Mouse (Mus musculus) hematopoietic stem cell, adult 5-6 weeks (primary cell): ENCODE data around the gene Bcl2l1. TPM values are rescaled to one million over a fixed set of nuclear protein-coding genes. Genes with fewer than 3 reads are reported as not detected.

ENCODE experiments used
- ATAC-seq, 2 experiments: fragments of 125-278 bp in 1 of 2; replicated peaks in 1 of 2; 2 replicates each; pipeline ENCODE4 v1.8.0; 2016 to 2017; ENCODE audit warnings: inconsistent platforms in 2 of 2, mild to moderate bottlenecking in 2 of 2, moderate number of reproducible peaks in 2 of 2, low read depth in 1 of 2, moderate TSS enrichment in 1 of 2; ENCODE audit not compliant: low FRiP score in 2 of 2, poor library complexity in 2 of 2, severe bottlenecking in 2 of 2, insufficient read depth in 1 of 2, low TSS enrichment in 1 of 2
- total RNA-seq: library from RNA; stranded (forward); fragments of 172-1452, 232-1000 nt; gene quantifications from 2 replicates; pipeline ENCODE4 v1.2.3, GENCODE M21; 2017

Bcl2l1 gene
- total RNA-seq, 1 experiment from 2014 or later = 11.6 TPM

GRCm38 (mm10) chr2:152811336-152812165 lies 20.0 kb downstream of the Bcl2l1 start:
- no peak for ATAC-seq

GRCm38 (mm10) chr2:152810158-152810941 lies 21.2 kb downstream of the Bcl2l1 start:
- no peak for ATAC-seq

GRCm38 (mm10) chr2:152808178-152808577 lies 23.4 kb downstream of the Bcl2l1 start:
- no peak for ATAC-seq

- ATAC-seq = no peak
Observed at GRCm38 (mm10) chr2:152806037-152806436, 25.5 kb downstream of the Bcl2l1 start.

DNA sequence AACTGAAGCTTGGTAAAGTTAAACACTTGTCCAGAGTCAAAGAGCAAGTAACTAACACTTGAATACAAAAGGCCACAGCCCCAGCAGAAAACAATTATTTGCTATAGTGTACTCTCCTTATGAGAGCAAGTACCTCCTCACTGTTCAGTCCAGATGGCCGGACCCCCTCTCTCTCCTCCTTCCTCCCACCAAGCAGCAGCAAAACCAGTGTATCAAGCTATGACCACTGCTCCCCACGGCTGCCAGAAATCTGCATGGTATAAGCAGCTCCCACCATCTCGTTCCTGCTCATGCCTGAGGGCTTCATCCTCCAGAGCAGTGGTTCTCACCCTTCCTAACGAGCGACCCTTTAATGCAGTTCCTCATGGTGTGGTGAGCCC lies 26.4 kb downstream of the Bcl2l1 start:
- no peak for ATAC-seq

- ATAC-seq = no peak
Observed at GRCm38 (mm10) chr2:152804408-152805110, 27.0 kb downstream of the Bcl2l1 start.

DNA sequence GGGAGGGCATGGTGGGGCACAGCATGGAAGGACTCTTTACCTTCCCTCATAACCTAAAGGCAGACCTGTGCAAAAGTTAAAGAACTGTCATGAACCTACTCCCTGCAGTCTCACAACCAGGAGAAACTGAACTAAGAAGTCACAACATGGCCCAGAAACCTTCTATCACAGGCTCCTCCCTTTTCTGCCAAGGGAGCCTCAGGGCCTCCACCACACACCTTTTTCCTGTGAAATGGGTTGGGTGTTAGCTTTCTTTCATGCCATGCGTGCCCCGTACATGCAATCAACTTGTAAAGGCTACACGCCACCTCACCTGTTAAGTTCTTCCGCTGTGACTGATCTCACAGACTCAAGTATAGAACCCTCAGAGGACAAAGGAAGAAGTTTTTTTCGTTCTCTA lies 28.4 kb downstream of the Bcl2l1 start:
- ATAC-seq = no peak

DNA sequence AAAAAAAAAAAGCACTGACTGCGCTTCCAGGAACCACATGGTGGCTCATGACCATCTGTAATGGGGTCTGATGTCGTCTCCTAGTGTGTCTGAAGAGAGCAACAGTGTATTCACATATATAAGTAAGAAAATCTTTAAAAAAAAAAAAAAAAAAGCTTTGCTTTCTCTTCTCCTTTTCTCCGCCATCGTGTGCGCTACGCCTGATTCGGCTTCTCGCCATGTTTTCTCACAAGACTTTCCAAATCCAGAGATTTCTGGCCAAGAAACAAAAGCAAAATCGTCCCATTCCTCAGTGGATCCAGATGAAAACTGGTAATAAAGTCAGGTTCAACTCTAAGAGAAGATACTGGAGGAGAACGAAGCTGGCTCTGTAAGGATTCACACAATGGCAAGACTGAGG lies 29.2 kb downstream of the Bcl2l1 start:
- ATAC-seq = no peak

DNA sequence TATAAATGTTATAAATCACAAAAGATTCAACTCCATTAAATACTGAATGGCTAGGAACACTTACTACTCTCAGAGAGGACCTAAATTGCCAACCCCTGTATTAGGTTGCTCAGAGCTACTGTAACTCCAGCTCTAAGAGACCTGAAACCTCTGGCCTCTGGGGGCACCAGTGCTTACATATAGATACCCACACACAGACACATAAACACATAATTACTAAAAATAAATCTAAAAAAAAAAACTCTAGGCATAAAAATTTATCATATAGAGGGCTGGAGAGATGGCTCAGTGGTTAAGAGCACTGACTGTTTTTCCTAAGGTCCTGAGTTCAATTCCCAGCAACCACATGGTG lies 30.8 kb downstream of the Bcl2l1 start:
- ATAC-seq = no peak

- ATAC-seq = no peak
Observed at GRCm38 (mm10) chr2:152799954-152800761, 31.4 kb downstream of the Bcl2l1 start.

- no peak for ATAC-seq
Observed at GRCm38 (mm10) chr2:152797589-152797988, 33.9 kb downstream of the Bcl2l1 start.

- no peak for ATAC-seq
Observed at GRCm38 (mm10) chr2:152794281-152794827, 37.2 kb downstream of the Bcl2l1 start.

- no peak for ATAC-seq
Observed at GRCm38 (mm10) chr2:152793381-152793780, 38.1 kb downstream of the Bcl2l1 start.

GRCm38 (mm10) chr2:152792461-152792860 lies 39.1 kb downstream of the Bcl2l1 start:
- ATAC-seq = no peak

DNA sequence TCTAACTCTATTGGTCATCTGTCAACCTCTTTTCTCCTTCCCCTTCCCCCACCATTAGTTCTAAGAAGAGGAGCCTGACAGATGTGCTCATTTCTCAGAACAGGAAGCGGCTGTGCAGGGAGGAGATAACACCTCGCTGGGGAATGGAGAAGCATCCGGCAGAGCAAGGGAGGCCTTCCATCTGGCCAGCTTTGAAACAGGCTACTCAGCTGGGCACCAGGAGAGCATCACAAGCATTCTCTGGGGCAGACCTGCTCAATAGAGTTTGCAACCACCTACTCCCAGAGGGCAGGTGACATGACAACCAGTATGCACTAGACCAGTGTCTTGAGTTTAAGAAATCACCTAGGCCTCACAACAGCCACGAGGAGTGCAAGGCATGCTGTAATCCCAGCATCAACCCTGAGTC lies 41.9 kb downstream of the Bcl2l1 start:
- peak; percentile 37 to 41 for ATAC-seq

DNA sequence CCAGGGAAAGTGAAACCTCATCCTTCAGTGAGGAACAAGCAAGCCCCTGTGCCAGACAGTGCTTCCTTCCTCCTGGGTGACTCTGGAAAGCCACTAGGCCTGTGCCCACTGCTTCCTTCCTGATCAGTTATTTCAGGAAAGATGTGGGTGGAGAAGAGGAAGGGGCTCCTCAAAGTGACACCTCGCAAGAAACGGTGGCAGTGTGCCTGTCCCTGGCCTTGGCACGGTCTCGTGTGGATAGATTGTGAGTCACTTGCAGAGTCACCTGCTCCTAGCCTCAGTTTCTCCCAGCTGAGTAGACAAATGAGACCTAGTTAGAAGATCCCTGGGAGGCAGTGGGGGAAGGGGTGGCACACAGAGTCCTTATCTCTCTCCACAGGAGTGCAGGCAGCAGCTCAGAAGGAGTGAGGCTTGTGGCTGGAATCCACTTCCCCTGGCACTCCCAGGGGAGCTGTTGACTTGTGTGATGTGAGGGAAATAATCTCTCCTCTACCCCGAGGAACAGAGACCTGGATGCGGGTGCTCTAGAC lies 42.6 kb downstream of the Bcl2l1 start:
- peak; percentile 72 to 84 for ATAC-seq

DNA sequence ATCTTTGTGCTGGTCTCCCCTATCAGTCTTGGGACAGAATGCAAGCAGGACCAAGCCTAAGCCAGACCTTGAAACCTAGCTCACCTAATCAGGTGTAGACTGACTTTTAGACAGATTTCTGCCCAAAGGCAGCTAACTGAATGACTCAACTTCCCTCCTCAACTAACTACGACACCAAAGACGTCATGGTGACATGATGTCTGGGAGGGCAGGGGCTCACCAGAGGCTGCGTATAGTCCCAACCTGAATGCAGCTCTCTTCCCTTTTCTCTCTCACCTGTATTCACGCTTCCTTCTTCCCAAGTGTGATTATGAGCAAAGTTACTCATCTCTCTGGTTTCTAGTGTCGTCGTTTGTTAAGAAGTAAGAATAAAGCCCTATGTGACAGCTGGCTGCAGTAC lies 44.0 kb downstream of the Bcl2l1 start:
- no peak for ATAC-seq
